Mouse (Mus musculus): ENCODE measurements around the gene Lrrc29. TPM values are rescaled to one million over a fixed set of nuclear protein-coding genes. Genes with fewer than 3 reads are reported as not detected.

Gene Lrrc29
- total and polyA plus RNA-seq, 2 experiments from 2014 or later: 4.1 to 5.2 TPM

DNA sequence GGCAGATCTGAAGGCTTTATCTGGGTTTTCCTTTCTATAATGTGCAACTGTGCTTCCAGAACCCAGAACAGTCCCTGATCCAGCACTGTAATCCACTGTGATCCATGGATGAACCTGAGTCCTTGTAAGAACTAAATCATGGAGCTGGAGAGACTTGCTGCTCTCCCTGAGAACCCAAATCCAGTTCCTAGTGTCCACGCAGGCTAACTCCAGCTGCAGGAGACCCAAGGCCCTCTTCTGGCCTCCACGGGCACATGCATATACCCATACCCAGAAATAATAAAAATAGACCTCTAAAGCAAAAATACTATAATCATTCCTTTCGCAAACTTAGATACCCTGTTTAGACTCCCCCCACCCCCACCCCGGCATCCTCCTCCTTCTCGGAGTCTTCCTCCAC lies 37.8 kb downstream of the Lrrc29 start:
- Histone ChIP-seq H3K9me3 (ENCODE audit: low read length) (no peaks in the 10 kb centered on the region), H3K9ac (replicated peaks; ENCODE audit: low read length) (peak overlapping the region; percentile 74; the same call in 1 of the 2 replicates), H3K4me3 (ENCODE audit: low read length) (peak overlapping the region; percentile 54), H3K4me1 (ENCODE audit: insufficient read depth, low read length) (peaks cover 18% of the 10 kb centered on the region; the same call in 1 of the 2 replicates), H3K36me3 (ENCODE audit: insufficient read depth, low read length) (no peaks in the 10 kb centered on the region), H3K27me3 (ENCODE audit: insufficient read depth, low read length) (no peaks in the 10 kb centered on the region), H3K4me2 (ENCODE audit: low read depth, low read length) (peak overlapping the region; percentile 72), H3K27ac (no peak overlapping the region)
- 67% methylated on average over 5 of the region's 5 CpGs for WGBS
- DNase-seq (ENCODE audit: low spot score): no peak
- no peak for ATAC-seq
- TF ChIP-seq CTCF (IDR thresholded peaks at IDR 0.05; ENCODE audit: low read depth): no peak; the same call in 1 of the 2 replicates

DNA sequence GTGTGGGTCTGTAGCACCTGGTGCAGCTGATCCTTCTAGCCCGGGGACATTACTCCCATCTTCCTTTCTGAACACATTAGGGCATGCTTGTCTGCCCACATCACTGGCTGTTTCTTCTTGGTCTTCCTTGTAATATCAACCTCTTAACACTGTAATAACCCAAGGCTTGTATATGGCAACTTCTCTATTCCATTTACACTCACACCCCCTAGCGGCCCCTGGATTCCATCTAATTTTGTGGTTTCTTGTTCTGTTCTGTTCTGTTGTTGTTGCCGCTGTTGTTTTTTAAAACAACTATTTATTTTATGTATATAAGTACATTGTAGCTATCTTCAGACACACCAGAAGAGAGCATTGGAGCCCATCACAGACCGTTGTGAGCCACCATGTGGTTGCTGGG lies 39.2 kb downstream of the Lrrc29 start:
- H3K4me1 ChIP-seq (ENCODE audit: insufficient read depth, low read length): peaks cover 18% of the 10 kb centered on the region; the same call in 1 of the 2 replicates

DNA sequence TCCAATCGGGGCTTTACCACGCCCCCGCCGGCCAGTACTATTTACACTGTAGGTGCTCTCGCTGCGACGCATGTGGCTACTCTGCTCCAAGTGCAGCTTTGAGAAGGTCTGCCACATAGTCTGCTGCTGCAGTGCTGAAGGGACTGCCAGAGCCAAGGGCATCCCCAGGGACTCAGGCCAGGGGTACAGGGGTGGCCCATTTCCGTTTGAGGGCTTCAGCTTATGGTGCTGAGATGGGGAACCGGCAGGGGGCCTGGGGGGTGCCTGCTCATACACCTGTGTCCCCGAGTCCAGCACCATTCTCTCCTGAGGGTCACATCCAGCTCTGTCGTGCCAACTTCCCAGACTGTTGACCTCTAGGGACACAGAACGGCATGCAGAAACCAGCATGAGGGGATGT lies 40.6 kb downstream of the Lrrc29 start:
- Histone ChIP-seq H3K9me3 (ENCODE audit: low read length) (no peaks in the 10 kb centered on the region), H3K9ac (replicated peaks; ENCODE audit: low read length) (no peak overlapping the region), H3K27ac (no peak overlapping the region), H3K36me3 (ENCODE audit: insufficient read depth, low read length) (no peaks in the 10 kb centered on the region), H3K27me3 (ENCODE audit: insufficient read depth, low read length) (no peaks in the 10 kb centered on the region), H3K4me3 (ENCODE audit: low read length) (no peak overlapping the region), H3K4me2 (ENCODE audit: low read depth, low read length) (no peak overlapping the region), H3K4me1 (ENCODE audit: insufficient read depth, low read length) (peaks cover 18% of the 10 kb centered on the region; the same call in 1 of the 2 replicates)
- TF ChIP-seq CTCF (IDR thresholded peaks at IDR 0.05; ENCODE audit: low read depth): no peak
- ATAC-seq (no peak), DNase-seq (ENCODE audit: low spot score) (no peak)
- 43% methylated on average over 12 of the region's 12 CpGs for WGBS

More for the DNA sequence above, 39.2 kb downstream of the Lrrc29 start:
- H3K4me2 ChIP-seq (ENCODE audit: low read depth, low read length): peak overlapping the region; percentile 37
- no peak overlapping the region for H3K9ac ChIP-seq (replicated peaks; ENCODE audit: low read length)
- ATAC-seq: no peak
- no peak overlapping the region for H3K27ac ChIP-seq
- no peaks in the 10 kb centered on the region for H3K9me3 ChIP-seq (ENCODE audit: low read length)
- no peaks in the 10 kb centered on the region for H3K36me3 ChIP-seq (ENCODE audit: insufficient read depth, low read length)
- WGBS: 81% methylated on average over 4 of the region's 4 CpGs
- TF ChIP-seq CTCF (IDR thresholded peaks at IDR 0.05; ENCODE audit: low read depth): no peak
- H3K27me3 ChIP-seq (ENCODE audit: insufficient read depth, low read length): no peaks in the 10 kb centered on the region
- no peak for DNase-seq (ENCODE audit: low spot score)
- no peak overlapping the region for H3K4me3 ChIP-seq (ENCODE audit: low read length)

DNA sequence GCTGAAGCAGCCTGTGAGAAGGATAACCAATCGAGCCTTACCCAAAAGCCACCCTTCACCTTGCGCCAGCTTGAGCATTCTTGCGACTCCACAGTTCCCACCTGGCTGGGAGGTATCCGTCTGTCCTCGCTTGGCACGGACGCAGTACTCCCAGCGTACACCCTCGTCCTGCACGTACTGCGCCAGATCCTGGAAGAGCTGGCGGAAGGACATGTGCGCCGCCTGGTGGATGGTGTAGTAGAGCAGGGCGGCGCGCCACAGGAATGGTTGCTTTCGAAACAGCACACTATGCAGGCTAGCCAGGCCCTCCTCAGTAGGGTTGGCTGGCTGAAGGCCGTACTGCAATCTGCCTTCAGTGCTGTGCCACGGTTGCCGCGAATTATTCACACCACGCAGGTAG lies 43.0 kb downstream of the Lrrc29 start:
- no peak overlapping the region for H3K9ac ChIP-seq (replicated peaks; ENCODE audit: low read length)
- no peaks in the 10 kb centered on the region for H3K36me3 ChIP-seq (ENCODE audit: insufficient read depth, low read length)
- no peak overlapping the region for H3K4me2 ChIP-seq (ENCODE audit: low read depth, low read length)
- no peaks in the 10 kb centered on the region for H3K9me3 ChIP-seq (ENCODE audit: low read length)
- no peak for DNase-seq (ENCODE audit: low spot score)
- peak; percentile 75 for TF ChIP-seq CTCF (IDR thresholded peaks at IDR 0.05; ENCODE audit: low read depth)
- peaks cover 17% of the 10 kb centered on the region for H3K4me1 ChIP-seq (ENCODE audit: insufficient read depth, low read length)
- WGBS: 31% methylated on average over 23 of the region's 23 CpGs
- no peak overlapping the region for H3K27ac ChIP-seq
- H3K27me3 ChIP-seq (ENCODE audit: insufficient read depth, low read length): no peaks in the 10 kb centered on the region
- no peak overlapping the region for H3K4me3 ChIP-seq (ENCODE audit: low read length)
- ATAC-seq: peak; percentile 31; the same call in 1 of the 2 replicates

DNA sequence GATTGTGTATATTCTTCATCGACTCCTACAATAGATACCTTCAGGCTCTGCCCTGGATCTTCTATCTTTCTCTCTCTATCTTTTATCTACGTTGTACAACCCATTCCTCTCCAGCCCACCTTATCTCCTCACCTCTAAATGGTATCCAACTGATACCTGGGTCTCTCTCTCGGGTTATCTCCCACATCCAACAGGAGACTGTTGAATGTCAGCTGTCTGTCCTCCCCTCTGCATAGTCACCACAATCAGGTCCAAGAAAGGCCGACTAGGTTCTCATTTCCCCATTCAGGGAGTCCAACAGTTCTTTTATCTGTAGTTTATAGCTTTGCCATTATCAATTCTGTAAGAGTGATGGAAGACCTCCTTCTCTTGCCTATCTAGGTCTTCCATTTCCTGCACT lies 43.8 kb downstream of the Lrrc29 start:
- H3K4me3 ChIP-seq (ENCODE audit: low read length): no peak overlapping the region
- no peak overlapping the region for H3K9ac ChIP-seq (replicated peaks; ENCODE audit: low read length)
- DNase-seq (ENCODE audit: low spot score) (no peak), ATAC-seq (no peak)
- 92% methylated on average over 4 of the region's 4 CpGs for WGBS
- H3K9me3 ChIP-seq (ENCODE audit: low read length): no peaks in the 10 kb centered on the region
- H3K27me3 ChIP-seq (ENCODE audit: insufficient read depth, low read length): no peaks in the 10 kb centered on the region
- H3K36me3 ChIP-seq (ENCODE audit: insufficient read depth, low read length): no peaks in the 10 kb centered on the region
- peaks cover 17% of the 10 kb centered on the region for H3K4me1 ChIP-seq (ENCODE audit: insufficient read depth, low read length)
- no peak for TF ChIP-seq CTCF (IDR thresholded peaks at IDR 0.05; ENCODE audit: low read depth)
- no peak overlapping the region for H3K27ac ChIP-seq
- no peak overlapping the region for H3K4me2 ChIP-seq (ENCODE audit: low read depth, low read length)

DNA sequence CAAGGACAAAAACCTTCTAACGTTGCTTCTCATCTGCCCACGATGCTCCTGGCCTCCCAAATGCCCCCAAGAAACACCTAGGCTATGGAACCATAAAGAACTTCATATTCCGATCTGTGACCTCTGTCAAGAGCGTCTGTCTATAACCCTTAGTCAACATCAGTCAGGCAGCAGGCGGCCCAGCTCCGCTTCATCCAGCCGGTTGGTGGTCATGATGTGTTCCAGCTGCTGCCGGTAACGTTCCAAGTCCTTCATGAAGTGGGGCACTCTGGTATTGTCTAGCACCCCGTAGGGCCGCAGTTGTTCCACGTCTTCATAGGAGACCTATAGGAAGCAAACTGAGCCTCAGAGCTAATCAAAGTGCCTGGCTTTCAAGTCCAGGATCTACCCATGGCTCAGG lies 44.3 kb downstream of the Lrrc29 start:
- Histone ChIP-seq H3K27me3 (ENCODE audit: insufficient read depth, low read length) (peaks cover 2% of the 10 kb centered on the region; the same call in 1 of the 2 replicates), H3K4me1 (ENCODE audit: insufficient read depth, low read length) (peaks cover 17% of the 10 kb centered on the region), H3K4me2 (ENCODE audit: low read depth, low read length) (no peak overlapping the region), H3K4me3 (ENCODE audit: low read length) (no peak overlapping the region), H3K36me3 (ENCODE audit: insufficient read depth, low read length) (no peaks in the 10 kb centered on the region), H3K9me3 (ENCODE audit: low read length) (no peaks in the 10 kb centered on the region), H3K27ac (no peak overlapping the region), H3K9ac (replicated peaks; ENCODE audit: low read length) (no peak overlapping the region)
- DNase-seq (ENCODE audit: low spot score) (no peak), ATAC-seq (no peak)
- TF ChIP-seq CTCF (IDR thresholded peaks at IDR 0.05; ENCODE audit: low read depth): no peak
- 86% methylated on average over 12 of the region's 12 CpGs for WGBS

DNA sequence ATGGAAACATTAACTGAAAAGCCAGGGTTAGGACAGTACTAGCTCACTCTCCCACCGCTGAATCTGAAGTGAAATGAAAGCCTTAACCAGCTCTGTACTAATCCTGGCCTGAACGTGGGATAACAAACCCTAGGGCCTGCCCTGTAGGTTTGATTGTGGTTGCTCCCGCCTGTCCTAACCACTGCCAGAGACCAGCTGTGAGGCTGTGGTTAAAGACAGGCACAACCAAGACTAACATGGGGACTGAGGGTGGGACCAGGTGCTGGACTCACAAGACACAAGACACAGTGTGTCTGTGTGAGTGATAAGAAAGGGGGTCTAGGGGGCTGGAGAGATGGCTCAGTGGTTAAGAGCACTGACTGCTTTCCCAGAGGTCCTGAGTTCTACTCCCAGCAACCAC lies 45.5 kb downstream of the Lrrc29 start:
- no peak for TF ChIP-seq CTCF (IDR thresholded peaks at IDR 0.05; ENCODE audit: low read depth)
- Histone ChIP-seq H3K9ac (replicated peaks; ENCODE audit: low read length) (no peak overlapping the region), H3K36me3 (ENCODE audit: insufficient read depth, low read length) (no peaks in the 10 kb centered on the region), H3K27me3 (ENCODE audit: insufficient read depth, low read length) (peaks cover 5% of the 10 kb centered on the region; the same call in 1 of the 2 replicates), H3K27ac (no peak overlapping the region), H3K4me1 (ENCODE audit: insufficient read depth, low read length) (peaks cover 7% of the 10 kb centered on the region; the same call in 1 of the 2 replicates), H3K9me3 (ENCODE audit: low read length) (no peaks in the 10 kb centered on the region), H3K4me3 (ENCODE audit: low read length) (no peak overlapping the region), H3K4me2 (ENCODE audit: low read depth, low read length) (no peak overlapping the region)
- DNase-seq (ENCODE audit: low spot score) (no peak), ATAC-seq (no peak)
- 68% methylated on average over 3 of the region's 3 CpGs for WGBS

Measured in hindbrain, postnatal 0 days (tissue).